Mouse (Mus musculus): ENCODE measurements at regions not wholly inside any gene's neighbourhood (a gene's known extent, or its start where the extent isn't known, plus 50 kb on each side); places are given as distances from the start of the nearest gene placed in this dataset.
A peak's percentile ranks its signal among the peaks of the same experiment; 100 is the strongest.

DNA sequence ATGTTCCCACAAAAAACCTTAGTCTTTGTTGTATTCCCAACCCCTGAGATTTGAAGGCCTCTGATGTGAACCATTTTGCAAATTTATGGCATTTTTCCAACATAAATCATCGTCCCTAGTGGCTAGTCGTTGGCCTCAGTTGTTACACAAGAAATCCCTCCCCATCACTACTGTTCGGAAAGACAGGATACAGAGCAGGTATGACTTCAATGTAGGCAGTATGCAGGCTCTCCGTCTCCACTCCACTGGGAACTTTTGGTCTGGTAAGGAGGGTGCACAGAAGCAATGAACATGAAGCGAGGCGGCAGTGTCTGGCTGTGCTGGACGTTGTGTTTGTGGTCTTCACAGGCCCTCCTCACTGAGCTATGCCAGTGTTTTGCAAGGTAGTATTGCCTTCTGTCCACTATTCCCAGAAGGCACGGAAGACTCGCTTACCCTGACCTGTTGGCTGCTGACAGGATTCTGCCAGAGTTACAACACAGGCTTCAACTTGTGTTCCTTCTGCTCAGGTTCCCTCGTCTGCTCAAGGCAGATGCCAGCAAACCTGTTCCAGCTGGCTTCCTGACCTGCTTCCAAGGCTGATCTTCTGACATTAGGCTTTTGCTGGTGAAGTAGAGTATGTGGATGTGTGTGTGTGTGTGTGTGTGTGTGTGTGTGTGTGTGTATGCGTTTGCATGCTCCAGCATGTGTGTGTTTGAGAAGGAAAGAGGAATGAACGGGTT is 80.0 kb upstream of the Pik3r1 start:
- Histone ChIP-seq H3K9ac (replicated peaks; ENCODE audit: low read length, poor library complexity, severe bottlenecking) (no peak overlapping the region), H3K36me3 (ENCODE audit: insufficient read depth, low read length) (no peaks in the 10 kb centered on the region), H3K4me2 (ENCODE audit: low read depth, low read length, poor library complexity, severe bottlenecking) (no peak overlapping the region), H3K4me1 (ENCODE audit: insufficient read depth, low read length) (no peaks in the 10 kb centered on the region), H3K4me3 (ENCODE audit: low read depth, low read length) (no peak overlapping the region), H3K27ac (ENCODE audit: low read depth, low read length) (no peak overlapping the region), H3K27me3 (ENCODE audit: insufficient read depth, low read length) (no peaks in the 10 kb centered on the region), H3K9me3 (ENCODE audit: low read length) (no peaks in the 10 kb centered on the region)
- WGBS = 85% methylated on average over 12 of the region's 12 CpGs
- DNase-seq (ENCODE audit: low spot score) (peak; percentile 16), ATAC-seq (ENCODE audit: low FRiP score) (no peak; the same call in 1 of the 2 replicates)
- TF ChIP-seq CTCF (IDR thresholded peaks at IDR 0.05) = no peak

GRCm38 (mm10) chr13:101848601-101849147 is 80.7 kb upstream of the Pik3r1 start:
- no peak for DNase-seq (ENCODE audit: low spot score)
- Histone ChIP-seq H3K4me2 (ENCODE audit: low read depth, low read length, poor library complexity, severe bottlenecking) (no peak overlapping the region), H3K9ac (replicated peaks; ENCODE audit: low read length, poor library complexity, severe bottlenecking) (no peak overlapping the region), H3K4me3 (ENCODE audit: low read depth, low read length) (no peak overlapping the region), H3K9me3 (ENCODE audit: low read length) (no peaks in the 10 kb centered on the region), H3K27me3 (ENCODE audit: insufficient read depth, low read length) (no peaks in the 10 kb centered on the region), H3K4me1 (ENCODE audit: insufficient read depth, low read length) (no peaks in the 10 kb centered on the region), H3K36me3 (ENCODE audit: insufficient read depth, low read length) (no peaks in the 10 kb centered on the region), H3K27ac (ENCODE audit: low read depth, low read length) (no peak overlapping the region)
- ATAC-seq (ENCODE audit: low FRiP score) = no peak
- no peak for TF ChIP-seq CTCF (IDR thresholded peaks at IDR 0.05)
- WGBS = 82% methylated on average over 2 of the region's 2 CpGs

- H3K9ac ChIP-seq (replicated peaks; ENCODE audit: low read length, poor library complexity, severe bottlenecking) = no peak overlapping the region
- TF ChIP-seq CTCF (IDR thresholded peaks at IDR 0.05) = no peak
- H3K4me2 ChIP-seq (ENCODE audit: low read depth, low read length, poor library complexity, severe bottlenecking) = no peak overlapping the region
- H3K27me3 ChIP-seq (ENCODE audit: insufficient read depth, low read length) = no peaks in the 10 kb centered on the region
- no peaks in the 10 kb centered on the region for H3K36me3 ChIP-seq (ENCODE audit: insufficient read depth, low read length)
- no peaks in the 10 kb centered on the region for H3K9me3 ChIP-seq (ENCODE audit: low read length)
- H3K27ac ChIP-seq (ENCODE audit: low read depth, low read length) = no peak overlapping the region
- ATAC-seq (ENCODE audit: low FRiP score) (no peak), DNase-seq (ENCODE audit: low spot score) (no peak)
- 94% methylated on average over 6 of the region's 6 CpGs for WGBS
- no peak overlapping the region for H3K4me3 ChIP-seq (ENCODE audit: low read depth, low read length)
- no peaks in the 10 kb centered on the region for H3K4me1 ChIP-seq (ENCODE audit: insufficient read depth, low read length)
These were observed 81.4 kb upstream of the Pik3r1 start for GRCm38 (mm10) chr13:101849416-101849815.

DNA sequence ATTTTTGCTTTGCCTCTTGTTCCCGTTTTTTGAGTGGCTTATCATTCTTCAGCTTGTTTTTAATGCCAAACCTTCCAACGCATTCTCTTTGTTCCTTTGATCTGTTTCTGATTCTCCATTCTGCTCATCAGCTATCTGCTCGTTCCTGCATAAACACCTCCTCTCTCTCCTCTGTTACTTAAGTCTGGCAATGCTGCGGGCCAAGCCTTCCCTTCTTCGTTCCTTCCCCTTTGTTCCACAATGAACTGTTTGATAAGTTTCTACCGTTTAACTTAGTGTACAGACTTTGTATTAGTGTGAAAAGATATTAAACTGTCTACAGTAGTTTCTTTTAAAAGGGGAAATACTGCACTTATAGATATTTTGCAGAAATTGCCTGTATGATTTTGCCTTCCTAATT is 83.3 kb upstream of the Pik3r1 start:
- Histone ChIP-seq H3K36me3 (ENCODE audit: insufficient read depth, low read length) (no peaks in the 10 kb centered on the region), H3K4me3 (ENCODE audit: low read depth, low read length) (no peak overlapping the region), H3K4me1 (ENCODE audit: insufficient read depth, low read length) (no peaks in the 10 kb centered on the region), H3K9ac (replicated peaks; ENCODE audit: low read length, poor library complexity, severe bottlenecking) (no peak overlapping the region), H3K27me3 (ENCODE audit: insufficient read depth, low read length) (no peaks in the 10 kb centered on the region), H3K9me3 (ENCODE audit: low read length) (no peaks in the 10 kb centered on the region), H3K27ac (ENCODE audit: low read depth, low read length) (no peak overlapping the region), H3K4me2 (ENCODE audit: low read depth, low read length, poor library complexity, severe bottlenecking) (no peak overlapping the region)
- DNase-seq (ENCODE audit: low spot score) (no peak), ATAC-seq (ENCODE audit: low FRiP score) (no peak)
- no peak for TF ChIP-seq CTCF (IDR thresholded peaks at IDR 0.05)
- 57% methylated on average over 6 of the region's 6 CpGs for WGBS

DNA sequence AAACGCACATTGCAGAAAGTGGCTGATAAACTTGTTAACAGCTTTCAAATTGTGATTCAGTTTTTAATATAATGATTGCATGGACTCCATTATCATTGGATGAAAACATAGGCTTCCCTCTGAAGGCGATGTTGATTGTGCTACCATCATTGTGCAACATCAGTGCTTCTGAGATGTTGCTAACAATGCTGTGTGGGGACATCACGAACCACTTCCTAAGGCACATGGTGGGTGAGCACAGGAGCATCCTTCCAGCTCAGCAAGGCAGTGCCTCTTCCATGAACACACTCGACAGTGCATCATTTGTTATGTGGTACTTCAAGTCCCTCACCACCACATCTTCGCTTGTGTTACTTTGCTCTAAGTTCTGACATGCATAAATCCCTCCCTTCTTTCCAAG is 84.9 kb upstream of the Pik3r1 start:
- TF ChIP-seq CTCF (IDR thresholded peaks at IDR 0.05) = no peak
- Histone ChIP-seq H3K4me3 (ENCODE audit: low read depth, low read length) (no peak overlapping the region), H3K4me2 (ENCODE audit: low read depth, low read length, poor library complexity, severe bottlenecking) (no peak overlapping the region), H3K4me1 (ENCODE audit: insufficient read depth, low read length) (no peaks in the 10 kb centered on the region), H3K27ac (ENCODE audit: low read depth, low read length) (no peak overlapping the region), H3K27me3 (ENCODE audit: insufficient read depth, low read length) (no peaks in the 10 kb centered on the region), H3K9ac (replicated peaks; ENCODE audit: low read length, poor library complexity, severe bottlenecking) (no peak overlapping the region), H3K9me3 (ENCODE audit: low read length) (no peaks in the 10 kb centered on the region), H3K36me3 (ENCODE audit: insufficient read depth, low read length) (no peaks in the 10 kb centered on the region)
- ATAC-seq (ENCODE audit: low FRiP score) (no peak), DNase-seq (ENCODE audit: low spot score) (no peak)
- WGBS = 93% methylated on average over 5 of the region's 5 CpGs

GRCm38 (mm10) chr13:101855141-101855540 is 87.1 kb upstream of the Pik3r1 start:
- no peaks in the 10 kb centered on the region for H3K27me3 ChIP-seq (ENCODE audit: insufficient read depth, low read length)
- no peak overlapping the region for H3K27ac ChIP-seq (ENCODE audit: low read depth, low read length)

More at GRCm38 (mm10) chr13:101855141-101855540, 87.1 kb upstream of the Pik3r1 start:
- ATAC-seq (ENCODE audit: low FRiP score) (no peak), DNase-seq (ENCODE audit: low spot score) (peak; percentile 79)
- Histone ChIP-seq H3K36me3 (ENCODE audit: insufficient read depth, low read length) (no peaks in the 10 kb centered on the region), H3K4me1 (ENCODE audit: insufficient read depth, low read length) (no peaks in the 10 kb centered on the region), H3K4me2 (ENCODE audit: low read depth, low read length, poor library complexity, severe bottlenecking) (no peak overlapping the region), H3K9me3 (ENCODE audit: low read length) (no peaks in the 10 kb centered on the region), H3K9ac (replicated peaks; ENCODE audit: low read length, poor library complexity, severe bottlenecking) (no peak overlapping the region), H3K4me3 (ENCODE audit: low read depth, low read length) (no peak overlapping the region)
- 67% methylated on average over 9 of the region's 9 CpGs for WGBS
- TF ChIP-seq CTCF (IDR thresholded peaks at IDR 0.05) = no peak
